In genomic region chr12:73020422-73020821, GRCm38 (mm10) we compare ENCODE assay signal across 10 mouse cellular contexts. TPM values are rescaled to one million over a fixed set of nuclear protein-coding genes. Genes with fewer than 3 reads are reported as not detected.
"Had no signal": no experiment of that assay in that cellular context is flagged by ENCODE, and none has a peak within 500 bp of the region (broad histone marks: within the 10 kb centered on the region; RNA-seq: fewer than 3 reads in every experiment).

No protein-coding gene starts in this region.

- H3K4me3 ChIP-seq: midbrain, embryonic 10.5 days; midbrain, embryonic 12.5 days; myocyte; neural tube, embryonic 13.5 days had no signal

- H3K9me3 ChIP-seq: midbrain, embryonic 10.5 days; midbrain, embryonic 12.5 days; neural tube, embryonic 13.5 days had no signal

- DNase-seq: thymus, adult 18-20 months had no signal

- H3K4me2 ChIP-seq: lung, embryonic 14.5 days; midbrain, embryonic 12.5 days; neural tube, embryonic 13.5 days had no signal

- H3K4me1 ChIP-seq: midbrain, embryonic 10.5 days; midbrain, embryonic 12.5 days; neural tube, embryonic 13.5 days had no signal

- H3K36me3 ChIP-seq: midbrain, embryonic 10.5 days; midbrain, embryonic 12.5 days; neural tube, embryonic 13.5 days had no signal

- H3K27ac ChIP-seq: midbrain, embryonic 10.5 days; midbrain, embryonic 12.5 days; neural tube, embryonic 13.5 days had no signal

- ATAC-seq: midbrain, embryonic 16.5 days had no signal

- H3K9ac ChIP-seq: lung, embryonic 14.5 days; midbrain, embryonic 12.5 days; neural tube, embryonic 13.5 days had no signal

RNA-seq across cellular contexts. Expression of gene Six1, which starts 33.3 kb away (rescaled TPM):
- total RNA-seq: megakaryocyte-erythroid progenitor cell, adult 5-6 weeks; neutrophil, adult 5-6 weeks had no signal
- polyA plus RNA-seq: stomach, embryonic 14.5 days had no signal
